Mouse (Mus musculus): ENCODE results near the gene Zfhx3.

DNA sequence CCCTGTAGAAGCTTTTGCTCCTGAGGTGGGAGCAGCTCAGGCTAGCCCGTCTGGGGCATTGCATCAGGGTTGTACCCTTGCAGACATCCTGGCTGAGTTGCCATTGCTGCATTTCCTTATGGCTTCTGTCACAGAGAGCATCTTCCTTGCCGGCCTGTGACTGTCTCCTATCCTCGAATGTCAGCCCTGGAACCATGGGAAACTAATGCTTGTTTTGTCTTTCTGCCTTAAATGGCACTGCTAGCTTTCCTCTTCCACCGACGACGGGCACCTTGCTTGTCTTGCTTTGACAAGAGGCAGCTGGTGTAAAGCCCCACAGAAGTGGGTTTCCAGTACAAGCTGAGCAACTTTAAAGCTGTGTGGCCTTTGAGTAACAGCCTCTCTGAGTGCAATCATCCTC is 752.1 kb downstream of the Zfhx3 start:
- no peak for TF ChIP-seq CTCF (IDR thresholded peaks at IDR 0.05; ENCODE audit: low read depth, low read length)
- no peak for TF ChIP-seq POLR2A (IDR thresholded peaks at IDR 0.05; ENCODE audit: insufficient read depth, low read length)
- TF ChIP-seq EP300 (IDR thresholded peaks at IDR 0.05; ENCODE audit: insufficient read depth, low read depth, low read length) = no peak
